Mouse (Mus musculus): ENCODE results near the gene Gm11084.
A peak's percentile ranks its signal among the peaks of the same experiment; 100 is the strongest.
"Not testable (repeated sequence)": the region's sequence is repeated elsewhere in the genome, so short reads cannot be mapped to it uniquely, and the experiment has no call there.

Gm11084 gene

DNA sequence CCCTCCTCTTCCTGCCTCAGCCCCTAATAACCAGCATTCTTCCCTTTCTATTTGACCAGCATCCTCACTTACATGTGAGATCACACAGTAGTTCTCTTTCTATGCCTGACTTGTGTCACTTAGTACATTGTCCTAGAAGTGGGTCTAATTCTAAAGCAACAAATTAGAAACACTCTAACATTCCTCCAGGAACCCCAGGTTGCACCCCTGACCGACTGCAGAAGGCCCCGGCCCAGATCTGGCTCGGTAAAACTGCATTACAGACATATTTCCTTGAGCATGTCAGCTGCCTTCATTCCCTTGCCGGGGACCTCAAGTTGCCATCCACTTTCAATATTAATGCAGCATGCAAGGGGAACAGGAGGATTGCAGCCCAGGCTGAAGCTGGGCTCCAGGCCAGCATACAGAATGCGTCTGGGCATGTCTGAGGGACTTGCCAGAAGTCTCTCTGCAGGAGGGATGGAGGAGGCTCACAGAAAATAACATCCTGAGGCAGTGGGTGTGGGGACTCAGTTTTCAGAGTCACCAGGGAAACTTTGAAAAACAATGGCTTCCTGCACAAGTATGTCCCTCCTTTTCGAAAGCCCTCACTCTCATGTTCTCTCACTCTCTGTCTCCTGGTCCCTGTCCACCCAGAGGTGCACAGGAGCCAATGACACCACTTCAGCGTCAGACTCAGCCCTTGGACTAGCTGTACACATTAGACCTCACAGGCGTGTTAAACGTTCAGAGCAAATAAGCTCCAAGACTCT, 9.0 kb upstream of the Gm11084 start:
- DNase-seq (ENCODE audit: low read depth, low spot score) = peak; percentile 85

DNA sequence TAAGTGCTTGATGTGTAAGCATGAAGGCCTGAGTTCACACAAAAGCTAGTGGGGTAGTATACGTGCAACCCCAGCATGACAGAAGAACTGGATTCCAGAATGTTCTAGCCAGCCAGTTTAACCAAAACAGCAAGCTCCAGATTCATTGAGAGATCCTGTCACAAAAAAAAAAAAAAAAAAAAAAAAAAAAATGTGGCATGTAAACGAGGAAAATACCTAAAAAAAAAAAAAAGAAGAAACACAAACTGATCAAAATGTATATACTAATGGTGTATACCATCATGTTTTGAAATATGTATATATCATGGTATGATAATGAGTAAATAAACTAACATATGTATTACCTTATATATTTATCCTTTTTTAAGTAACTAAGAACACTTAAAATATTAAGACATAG, 7.6 kb upstream of the Gm11084 start:
- no peak for DNase-seq (ENCODE audit: low read depth, low spot score)

DNA sequence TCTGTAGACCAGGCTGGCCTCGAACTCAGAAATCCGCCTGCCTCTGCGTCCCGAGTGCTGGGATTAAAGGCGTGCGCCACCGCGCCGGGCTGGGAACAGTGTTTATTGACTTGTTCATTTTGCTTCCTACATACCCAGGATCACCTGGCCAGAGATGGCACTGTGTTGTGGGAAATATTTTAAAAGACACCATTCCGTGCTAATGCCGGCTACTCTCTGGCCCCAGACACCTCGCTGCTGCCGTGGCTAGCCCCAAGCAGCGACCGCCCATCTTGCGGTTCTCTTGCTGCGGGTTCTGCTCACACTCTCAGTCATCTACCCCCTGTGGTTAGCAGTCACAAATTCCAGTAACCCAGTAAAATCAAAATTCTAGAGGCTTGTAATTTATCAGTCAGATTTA, 6.0 kb upstream of the Gm11084 start:
- peak; percentile 58 for DNase-seq (ENCODE audit: low read depth, low spot score)

DNA sequence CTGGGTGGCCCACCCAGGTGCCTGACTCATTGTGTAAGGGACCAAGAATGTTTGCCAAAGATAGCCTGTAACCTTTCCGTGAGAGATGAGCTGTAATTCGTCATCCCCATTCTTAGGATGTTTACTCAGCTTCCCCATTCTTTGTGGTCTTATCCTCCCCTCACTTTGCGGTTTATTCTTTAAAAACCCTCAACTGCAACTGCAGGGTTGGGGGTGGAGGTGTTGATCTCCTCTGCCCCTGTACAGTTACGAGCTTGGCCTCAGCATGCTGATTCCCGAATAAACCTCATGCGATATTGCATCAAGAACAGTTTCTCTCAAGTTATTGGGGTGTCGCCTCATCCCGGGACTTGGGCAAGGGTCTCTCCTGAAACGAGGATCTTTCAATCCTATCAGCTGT, 2.4 kb upstream of the Gm11084 start:
- not testable (repeated sequence) for DNase-seq (ENCODE audit: low read depth, low spot score)

DNA sequence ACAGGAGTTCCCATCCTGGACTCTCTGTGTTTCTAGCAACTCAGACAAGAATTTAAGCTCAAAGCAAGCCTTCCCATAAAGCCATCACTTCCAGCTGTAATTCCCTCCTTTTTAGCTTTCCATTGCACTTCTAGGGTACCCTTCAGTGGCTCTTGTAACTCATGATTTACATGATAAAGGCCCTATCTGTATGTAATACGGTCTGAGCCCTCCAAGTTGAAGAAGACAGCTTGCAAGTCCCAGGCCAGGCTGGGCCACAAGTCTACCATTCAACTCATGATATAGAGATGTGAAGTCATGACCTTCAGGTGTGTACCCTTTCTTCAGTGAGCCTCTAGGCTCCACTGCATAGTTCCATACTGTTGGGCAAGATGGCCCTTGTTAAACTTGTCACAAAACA, 1.0 kb downstream of the Gm11084 start:
- peak; percentile 81 for DNase-seq (ENCODE audit: low read depth, low spot score)

DNA sequence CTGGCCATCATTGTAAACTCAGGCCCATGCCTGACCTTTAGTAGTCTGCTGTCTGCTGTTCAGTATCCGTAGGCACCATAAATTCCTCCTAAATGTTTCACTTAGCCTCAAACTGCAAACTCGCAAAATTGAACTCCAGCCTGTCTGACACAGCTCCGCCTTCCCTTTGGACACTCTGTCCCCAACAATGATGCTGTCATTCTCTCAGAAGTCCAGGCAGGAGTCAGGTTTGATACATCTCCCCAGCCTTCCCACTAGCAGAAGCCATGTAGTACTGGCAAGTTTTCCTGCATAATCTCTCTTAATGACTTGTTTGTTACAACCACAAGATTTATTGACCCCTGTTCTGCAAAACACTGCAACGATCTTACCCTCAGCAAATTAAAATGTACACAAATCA, 1.7 kb downstream of the Gm11084 start:
- DNase-seq (ENCODE audit: low read depth, low spot score) = no peak

DNA sequence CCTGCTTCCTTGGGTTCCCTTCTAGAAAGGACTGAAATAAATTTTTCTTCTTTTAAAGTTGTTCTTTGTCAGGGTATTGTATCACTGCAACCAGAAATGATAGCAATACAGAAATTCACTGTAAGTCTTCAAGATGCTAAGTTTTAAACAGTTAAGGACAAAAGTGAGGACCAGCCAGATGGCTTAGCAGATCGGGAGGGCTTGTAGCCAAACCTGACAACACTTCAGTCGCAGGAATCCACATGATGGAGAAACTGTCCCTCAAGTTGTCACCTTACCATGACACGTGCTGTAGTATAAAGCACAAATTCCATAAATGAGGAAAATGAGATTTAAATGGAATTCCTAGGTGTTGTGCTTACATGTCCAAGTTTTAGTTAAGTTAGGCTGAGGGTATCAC, 3.3 kb downstream of the Gm11084 start:
- DNase-seq (ENCODE audit: low read depth, low spot score) = no peak

DNA sequence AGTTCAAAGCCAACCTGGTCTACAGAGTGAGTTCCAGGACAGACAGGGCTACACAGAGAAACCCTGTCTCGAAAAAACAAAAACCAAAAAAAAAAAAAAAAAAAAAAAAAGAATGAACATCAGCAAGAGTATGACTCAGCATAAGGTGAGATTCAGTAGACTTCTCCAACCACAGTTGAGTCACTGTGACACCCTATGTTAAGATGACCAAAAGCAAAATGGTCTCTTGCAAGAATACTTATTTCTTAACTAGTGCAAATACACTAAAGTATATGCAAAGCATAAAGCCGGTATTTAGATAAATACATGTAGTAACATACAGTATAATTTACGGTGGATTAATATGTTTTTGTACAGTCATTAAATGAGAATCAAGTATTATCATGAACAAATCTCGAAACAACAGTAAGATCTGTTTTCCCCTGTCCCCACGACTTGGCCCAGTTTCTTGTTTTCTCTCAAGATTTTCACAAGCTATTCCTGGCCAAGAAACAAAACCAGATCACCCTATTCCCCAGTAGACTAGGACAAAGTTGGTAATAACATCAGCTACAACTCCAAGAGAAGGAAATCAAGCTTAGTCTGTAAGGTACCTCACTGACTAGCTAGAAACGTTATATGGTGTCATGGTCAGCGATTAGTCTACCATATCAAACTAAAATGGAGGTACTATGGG, 4.3 kb downstream of the Gm11084 start:
- no peak for DNase-seq (ENCODE audit: low read depth, low spot score)

DNA sequence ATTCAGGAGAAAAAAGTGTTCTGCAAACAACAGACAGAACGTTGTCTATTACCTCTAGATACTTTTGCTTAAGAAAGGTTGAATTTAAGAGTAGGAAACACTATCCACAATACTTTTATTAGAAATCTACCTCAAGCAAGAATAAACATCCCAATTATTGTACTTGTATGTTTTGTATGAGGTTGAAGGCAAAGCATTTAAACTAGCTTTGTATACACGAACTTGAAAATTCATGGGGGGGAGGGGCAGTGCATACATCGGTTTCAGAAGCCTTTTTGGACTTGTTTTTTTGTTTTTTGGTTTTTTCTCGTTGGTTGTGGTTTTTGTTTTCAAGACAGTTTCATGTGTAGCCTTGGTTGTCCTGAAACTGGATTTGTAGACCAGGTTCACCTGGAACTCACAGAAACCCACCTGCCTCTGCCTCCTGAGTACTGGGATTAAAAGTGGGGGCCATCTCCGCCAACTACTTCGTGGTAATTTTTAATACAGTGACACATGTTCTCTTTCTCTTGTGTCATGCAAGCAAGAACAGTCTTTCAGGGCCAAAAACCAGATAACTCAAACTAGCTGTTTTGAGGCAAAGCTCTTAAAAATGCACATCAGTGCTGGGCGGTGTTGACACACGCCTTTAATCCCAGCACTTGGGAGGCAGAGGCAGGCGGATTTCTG, 4.9 kb downstream of the Gm11084 start:
- DNase-seq (ENCODE audit: low read depth, low spot score) = no peak

DNA sequence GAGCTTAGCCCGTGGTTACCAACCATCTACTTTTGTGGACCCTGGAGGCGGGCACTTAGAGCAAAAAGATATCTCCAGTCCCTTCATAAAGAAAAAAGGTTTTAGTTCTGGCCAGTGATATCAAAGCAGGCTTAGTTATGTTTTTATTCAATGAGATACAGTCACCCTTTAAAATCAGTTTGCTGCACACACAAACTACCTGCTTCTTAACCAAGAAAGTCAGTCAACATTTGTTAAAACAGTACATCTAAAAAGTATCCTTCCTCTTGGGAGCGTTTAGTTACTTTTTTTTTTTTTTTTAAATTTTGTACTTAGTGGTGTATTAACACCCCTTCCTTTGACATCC, 5.5 kb downstream of the Gm11084 start:
- no peak for DNase-seq (ENCODE audit: low read depth, low spot score)

DNA sequence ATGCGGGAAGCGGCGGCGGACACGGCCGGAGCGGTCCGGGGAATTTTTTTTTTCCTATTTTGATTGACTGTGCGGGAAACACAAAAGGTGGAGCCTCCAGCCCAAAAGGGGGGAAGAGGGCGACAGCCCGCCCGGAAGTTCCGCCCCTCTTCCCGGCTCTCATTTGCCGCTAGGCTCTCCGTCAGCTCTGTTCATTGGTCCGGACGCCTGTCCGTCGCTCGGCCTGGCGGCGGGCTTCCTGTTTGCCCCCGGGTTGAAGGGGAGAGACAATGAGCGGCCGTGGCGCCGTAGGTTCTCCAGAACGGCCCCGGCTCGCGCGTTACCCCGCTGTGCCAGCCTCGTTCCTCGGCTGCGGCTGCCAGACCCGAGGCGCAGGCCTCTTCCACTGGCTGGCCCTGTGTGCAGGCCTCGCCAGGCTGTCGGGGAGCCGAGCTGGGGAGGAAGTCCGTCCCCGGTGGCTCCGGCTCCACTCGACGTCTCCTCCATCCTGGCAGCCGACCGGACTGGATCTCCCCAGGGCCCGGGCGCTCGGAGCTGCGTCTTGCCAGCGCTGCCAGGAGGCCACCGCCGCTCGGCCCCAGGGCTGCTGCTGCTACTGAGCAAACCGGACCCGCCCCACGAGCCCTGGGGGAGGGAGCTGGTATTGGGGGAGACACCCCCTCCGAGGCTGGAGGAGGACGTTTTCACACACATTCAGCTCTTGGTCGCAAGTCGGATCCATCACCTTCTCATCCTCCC, 6.0 kb downstream of the Gm11084 start, which contains the start of gene Sp3:
Sp3 (minus strand) TSS at position 110 of the 738 bp plus-strand sequence.
- DNase-seq (ENCODE audit: low read depth, low spot score) = peak; percentile 99

DNA sequence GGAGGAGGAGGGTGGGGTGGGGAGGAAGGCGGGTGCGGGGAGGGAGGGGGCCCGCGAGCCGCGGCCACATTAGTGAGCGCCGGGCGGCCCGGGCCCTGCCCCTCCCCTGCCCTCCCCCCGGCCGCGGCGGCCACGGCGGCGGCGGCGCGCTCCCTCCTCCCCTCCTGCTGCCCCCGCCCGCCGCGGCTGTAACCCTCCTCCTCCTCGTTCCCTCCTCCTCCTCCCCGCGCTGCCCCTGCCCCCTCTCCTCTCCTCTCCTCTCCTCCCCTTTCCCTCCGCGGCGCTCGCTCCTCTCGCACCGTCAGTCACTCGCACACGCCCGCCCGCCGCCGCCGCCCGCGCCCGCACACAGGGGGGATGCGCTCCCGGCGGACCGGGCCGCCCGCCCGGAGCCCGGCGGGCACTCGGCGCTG, 6.9 kb downstream of the Gm11084 start:
- DNase-seq (ENCODE audit: low read depth, low spot score) = no peak

DNA sequence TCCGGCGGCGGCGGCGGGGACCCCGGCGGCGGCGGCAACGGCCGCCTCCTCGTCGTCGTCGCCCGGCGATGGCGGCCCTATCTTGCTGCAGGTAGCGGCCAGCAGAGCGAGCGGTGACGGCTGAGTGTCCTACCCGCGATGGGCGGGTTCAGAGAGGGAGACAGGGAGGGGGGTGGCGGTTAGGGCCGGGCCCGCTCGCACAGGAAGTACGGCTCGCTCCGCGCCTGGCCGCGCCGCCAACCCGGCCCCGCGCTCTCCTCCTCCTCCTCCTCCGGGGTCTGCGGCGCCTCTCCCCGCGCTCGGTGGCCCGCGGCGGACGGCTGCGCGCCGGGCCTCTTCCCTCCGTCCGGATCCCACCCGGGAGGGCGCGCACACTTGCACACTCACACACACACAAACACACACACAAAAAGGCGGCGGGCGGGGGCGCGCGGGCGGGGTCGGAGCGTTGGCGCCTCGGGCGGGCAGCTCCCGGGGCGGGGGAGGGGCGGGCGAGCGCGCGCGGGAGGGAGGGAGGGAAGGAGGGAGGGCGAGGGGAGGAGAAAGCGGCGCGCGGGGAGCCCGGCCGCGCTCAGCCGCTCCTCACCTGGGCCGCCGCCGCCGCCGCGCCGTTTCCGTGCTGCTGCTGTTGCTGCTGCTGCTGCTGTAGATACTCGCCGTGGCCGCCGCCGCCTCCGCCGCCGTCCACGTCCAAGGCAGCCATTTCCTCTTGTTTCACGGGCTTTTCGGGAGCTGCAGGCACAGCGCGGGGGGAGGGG, 7.4 kb downstream of the Gm11084 start:
- DNase-seq (ENCODE audit: low read depth, low spot score) = peak; percentile 93

DNA sequence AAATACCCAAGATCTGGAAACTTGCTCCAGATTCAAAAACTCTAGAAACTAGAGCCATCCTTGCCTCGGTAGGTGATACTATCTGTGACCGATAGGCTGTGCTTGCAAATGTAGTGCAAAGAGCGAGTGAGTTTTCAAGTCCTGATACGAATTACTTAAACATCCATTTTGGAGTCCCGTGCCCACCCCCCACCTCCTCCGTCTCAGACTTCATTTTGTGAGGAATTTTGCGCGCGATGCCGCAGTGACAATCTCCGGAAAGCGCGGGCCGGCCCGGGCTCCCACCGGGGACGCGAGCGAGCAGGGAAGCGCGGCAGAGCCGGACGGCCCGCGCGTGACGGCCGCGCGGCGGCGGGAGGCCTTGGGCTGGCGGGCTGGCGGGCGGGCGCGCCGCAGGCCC, 8.0 kb downstream of the Gm11084 start:
- peak; percentile 89 for DNase-seq (ENCODE audit: low read depth, low spot score)

DNA sequence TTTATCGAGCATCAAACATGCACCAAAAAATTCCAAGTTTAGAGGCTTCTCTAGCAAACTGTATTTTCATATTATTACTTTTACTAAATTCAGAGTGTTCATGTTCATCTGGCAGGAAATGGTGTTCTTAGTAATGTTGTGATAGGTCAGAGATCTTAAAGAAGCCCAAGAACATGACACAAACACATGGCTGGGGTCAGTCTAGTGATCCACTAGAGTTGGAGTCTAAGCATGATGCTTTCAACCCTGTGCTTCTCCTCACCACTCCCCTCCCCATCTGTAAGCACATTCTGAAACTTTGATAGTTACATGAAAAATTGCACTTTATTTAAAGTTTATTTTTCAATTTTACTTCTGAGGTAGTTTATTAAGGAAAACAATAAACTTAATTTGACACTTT, 9.2 kb downstream of the Gm11084 start:
- DNase-seq (ENCODE audit: low read depth, low spot score) = no peak

DNA sequence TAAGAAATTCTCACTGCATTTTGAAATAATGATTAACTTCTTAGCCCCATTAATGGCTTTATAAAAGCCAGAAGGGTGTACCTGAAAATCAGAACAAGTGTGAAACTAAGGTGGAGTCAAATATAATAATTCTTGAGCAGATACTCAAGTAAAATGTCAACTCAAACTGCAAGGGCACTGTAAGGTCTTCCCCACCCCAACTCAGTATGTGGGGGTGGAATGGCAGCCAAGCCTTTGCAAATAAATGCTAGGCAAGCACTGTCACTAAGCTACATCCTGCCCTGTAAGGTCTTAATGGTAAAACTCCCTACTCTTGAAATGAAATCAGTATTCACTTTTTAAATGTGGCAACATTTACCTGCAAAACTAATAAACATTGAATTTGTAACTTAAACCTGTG, 10.5 kb downstream of the Gm11084 start:
- no peak for DNase-seq (ENCODE audit: low read depth, low spot score)

DNA sequence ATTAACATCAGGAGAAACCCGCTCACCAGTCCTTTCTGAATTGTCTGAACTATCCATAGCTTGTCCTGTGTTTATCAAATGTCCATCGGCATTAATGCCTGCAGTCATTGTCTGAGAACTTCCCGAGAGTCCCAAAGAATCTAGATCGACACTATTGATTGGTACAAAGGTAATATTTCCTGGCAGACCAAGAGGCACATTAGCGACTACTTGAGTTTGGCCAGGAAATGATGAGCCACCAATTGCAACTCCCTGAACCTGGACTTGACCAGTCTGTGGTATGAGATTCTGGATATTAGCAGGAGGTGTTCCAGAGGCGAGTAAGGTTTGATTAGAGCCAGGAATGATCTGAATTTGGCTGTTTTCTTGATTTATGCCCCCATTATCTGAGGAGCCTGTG, 15.7 kb downstream of the Gm11084 start:
- no peak for DNase-seq (ENCODE audit: low read depth, low spot score)

DNA sequence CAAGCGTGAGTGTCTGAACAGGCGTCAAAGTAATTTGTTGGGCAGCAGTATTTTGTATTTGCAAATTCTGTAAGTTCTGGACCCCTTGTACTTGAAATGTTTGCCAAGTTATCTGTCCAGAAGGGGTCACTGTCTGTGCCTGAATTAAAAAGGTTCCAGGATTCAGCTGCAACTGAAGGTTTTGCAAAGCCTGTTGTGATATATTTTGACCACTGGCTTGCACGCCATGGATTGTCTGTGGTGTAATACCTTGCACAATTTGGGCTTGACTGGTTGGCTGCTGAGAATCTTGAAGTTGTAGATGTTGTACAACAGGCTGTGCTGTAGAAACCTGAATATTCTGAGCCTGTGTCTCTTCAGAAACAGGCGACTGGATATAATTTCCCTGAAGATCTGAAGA, 16.2 kb downstream of the Gm11084 start:
- DNase-seq (ENCODE audit: low read depth, low spot score) = no peak

DNA sequence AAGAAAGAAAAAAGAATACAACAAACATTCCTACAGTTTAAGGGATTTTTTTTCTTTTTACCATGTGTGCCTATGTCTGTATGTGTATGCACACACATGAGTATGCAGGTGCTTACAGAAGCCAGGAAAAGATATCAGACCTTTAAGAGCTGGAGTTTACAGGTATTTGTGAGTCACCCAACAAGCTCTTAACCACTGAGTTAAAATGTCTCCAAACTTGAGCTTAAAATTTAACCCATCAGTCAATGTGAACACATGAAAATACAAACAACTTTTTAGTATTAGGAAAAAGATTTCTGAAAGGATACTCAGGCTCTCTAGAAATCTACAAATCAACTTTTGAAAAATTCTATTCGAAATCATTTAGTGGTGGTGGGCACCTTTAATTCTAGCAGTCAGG, 18.0 kb downstream of the Gm11084 start:
- no peak for DNase-seq (ENCODE audit: low read depth, low spot score)

DNA sequence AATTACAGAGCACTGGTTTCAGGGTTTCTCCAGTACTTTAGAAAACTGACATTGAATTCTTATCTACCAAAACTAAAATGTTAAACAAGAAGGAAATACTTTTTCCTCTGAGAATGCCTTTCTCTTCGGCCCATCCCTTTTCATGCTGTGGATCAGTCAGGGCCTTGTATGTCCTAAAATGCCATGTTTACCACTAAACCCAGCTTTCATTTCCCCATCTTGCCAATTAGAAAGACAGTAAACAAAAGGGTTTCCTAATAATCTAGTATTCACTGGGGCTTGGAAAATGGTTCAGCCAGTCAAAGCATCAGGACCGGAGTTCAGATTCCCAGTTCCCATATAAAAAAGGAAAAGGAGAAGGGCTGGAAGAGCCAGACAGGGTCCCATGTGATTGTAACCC, 21.1 kb downstream of the Gm11084 start:
- DNase-seq (ENCODE audit: low read depth, low spot score) = no peak

DNA sequence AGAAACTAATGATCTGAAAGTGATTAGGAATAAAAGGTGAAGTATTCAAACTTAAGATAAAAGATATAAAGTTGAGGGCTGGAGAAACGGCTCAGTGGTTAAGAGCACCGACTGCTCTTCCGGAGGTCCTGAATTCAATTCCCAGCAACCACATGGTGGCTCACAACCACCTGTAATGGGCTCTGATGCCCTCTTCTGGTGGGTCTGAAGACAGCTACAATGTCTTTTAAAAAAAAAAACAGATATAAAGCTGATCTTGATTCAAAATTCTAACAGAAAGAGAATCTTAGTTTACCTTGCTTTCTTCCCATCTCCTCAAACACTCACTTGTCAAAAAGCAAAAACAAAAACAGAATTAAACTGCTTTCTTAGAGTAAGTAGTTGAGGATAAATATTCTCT, 30.1 kb downstream of the Gm11084 start:
- DNase-seq (ENCODE audit: low read depth, low spot score) = no peak

DNA sequence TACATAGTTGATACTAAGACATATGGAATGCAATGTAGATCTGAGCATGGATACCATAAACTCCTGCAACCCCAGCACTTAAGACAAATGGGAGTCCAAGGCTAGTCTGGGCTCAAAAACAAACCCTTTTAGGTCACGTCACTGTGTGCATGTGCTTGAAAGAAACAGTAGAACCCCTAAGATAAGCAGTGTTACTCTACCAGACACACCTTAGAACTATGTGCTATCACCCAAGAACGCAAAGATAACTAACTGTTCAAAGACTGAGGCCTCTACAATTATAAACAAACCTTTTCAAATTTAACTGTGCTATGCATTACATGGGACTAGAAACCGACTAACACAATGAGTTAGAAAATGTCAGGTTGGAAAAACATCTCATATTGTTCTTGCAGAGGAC, 33.5 kb downstream of the Gm11084 start:
- no peak for DNase-seq (ENCODE audit: low read depth, low spot score)

All from ZHBTc4 (cell line).